Mouse (Mus musculus): Measurements from ENCODE around the gene Dusp6. TPM values are rescaled to one million over a fixed set of nuclear protein-coding genes. Genes with fewer than 3 reads are reported as not detected.

Dusp6 gene
- 16.2 TPM for polyA plus RNA-seq (2017; shearing (Covaris generic))

GRCm38 (mm10) chr10:99262867-99263379 is at the start of gene Dusp6:
TSS of gene Dusp6 (plus strand) at chr10:99263231.

Other genes starting within 250 kb of the Dusp6 start
- 12.4 TPM for gene Poc1b, start 156.2 kb upstream of the Dusp6 start, polyA plus RNA-seq (2017; shearing (Covaris generic))
- 3.3 TPM for gene Galnt4, start 155.1 kb upstream of the Dusp6 start, polyA plus RNA-seq (2017; shearing (Covaris generic))
- 0.32 TPM for gene Phxr2, start 136.9 kb upstream of the Dusp6 start, polyA plus RNA-seq (2017; shearing (Covaris generic))